Mouse (Mus musculus) lung, adult 2 months (tissue): ENCODE results near the gene Cxcr1.

ENCODE experiments used
- CTCF ChIP-seq: fragments of 200-500 bp; IDR thresholded peaks from 2 replicates; pipeline ENCODE4 v1.5.1; 2011; ENCODE audit warnings: mild to moderate bottlenecking, low read length, control low read depth; ENCODE audit not compliant: insufficient read depth
- POLR2A ChIP-seq: fragments of 200-500 bp; IDR thresholded peaks from 2 replicates; pipeline ENCODE4 v1.6.1; 2011; ENCODE audit warnings: low read depth, mild to moderate bottlenecking, control low read depth, low read length, borderline replicate concordance; ENCODE audit errors: extremely low read depth

- TF ChIP-seq POLR2A = no peak
- no peak for TF ChIP-seq CTCF
Observed at GRCm38 (mm10) chr1:74160036-74160435, 34.4 kb downstream of the Cxcr1 start.
